Mouse (Mus musculus) heart, adult 8-10 months (tissue): Measurements from ENCODE around the gene 5730409E04Rik. TPM values are rescaled to one million over a fixed set of nuclear protein-coding genes. Genes with fewer than 3 reads are reported as not detected.
A peak's percentile ranks its signal among the peaks of the same experiment; 100 is the strongest.

Source experiments
- DNase-seq: peaks from one replicate; pipeline ENCODE4 v3.0.0; 2022; ENCODE audit warnings: low spot score
- total RNA-seq, 4 experiments: library from RNA; stranded (reverse); gene quantifications; 2 replicates each; pipeline ENCODE4 v1.2.4; 2022

The 5730409E04Rik gene
- total RNA-seq, result 10 to 100 TPM; 14.3 to 16.3 (median 15.3) TPM

- peak; percentile 78 for DNase-seq
These were observed at the start of gene 5730409E04Rik for GRCm38 (mm10) chr4:126609606-126610181. 5730409E04Rik (plus strand) TSS chr4:126609818.

- no peak for DNase-seq
These were observed 45.8 kb upstream of the 5730409E04Rik start for GRCm38 (mm10) chr4:126563798-126564197.

- no peak for DNase-seq
These were observed 42.4 kb upstream of the 5730409E04Rik start for GRCm38 (mm10) chr4:126567243-126567642.

DNA sequence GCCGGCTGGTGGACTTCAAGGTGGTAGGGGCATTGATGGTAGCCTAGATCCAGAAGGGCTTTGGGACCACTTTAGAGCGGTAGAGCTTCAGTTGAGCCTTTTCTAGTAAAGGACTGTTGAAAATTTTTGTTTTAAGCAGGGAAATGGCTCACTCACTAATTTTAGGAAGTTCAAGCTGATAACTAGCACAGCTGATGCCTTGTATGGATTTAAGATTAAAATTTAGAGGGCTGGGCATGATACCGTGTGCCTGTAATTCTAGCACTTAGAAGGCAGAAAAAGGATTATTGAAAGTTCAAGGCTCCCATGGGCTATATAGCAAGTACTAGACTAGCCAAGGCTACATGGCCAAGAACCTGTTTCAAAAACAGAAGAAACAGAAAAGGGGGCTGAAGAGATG is 39.8 kb upstream of the 5730409E04Rik start:
- no peak for DNase-seq

DNA sequence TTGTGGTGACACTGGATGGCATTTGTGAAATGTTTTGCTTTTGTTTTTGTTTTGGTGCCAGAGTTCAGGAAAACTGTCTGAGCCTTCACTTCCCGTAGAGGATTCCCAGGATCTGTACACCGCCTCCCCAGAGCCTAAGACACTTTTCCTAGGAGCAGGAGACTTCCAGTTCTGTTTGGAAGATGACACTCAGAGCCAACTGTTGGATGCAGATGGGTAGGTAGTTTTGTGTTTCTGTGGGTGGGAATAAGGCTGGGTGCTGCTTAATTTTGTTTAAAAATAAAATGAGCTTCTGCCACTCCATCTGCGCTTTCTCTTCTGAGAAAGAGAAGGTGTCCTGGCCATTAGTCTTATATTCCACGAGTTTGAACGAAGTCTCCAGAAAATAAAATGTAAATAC is 33.3 kb upstream of the 5730409E04Rik start:
- no peak for DNase-seq

DNA sequence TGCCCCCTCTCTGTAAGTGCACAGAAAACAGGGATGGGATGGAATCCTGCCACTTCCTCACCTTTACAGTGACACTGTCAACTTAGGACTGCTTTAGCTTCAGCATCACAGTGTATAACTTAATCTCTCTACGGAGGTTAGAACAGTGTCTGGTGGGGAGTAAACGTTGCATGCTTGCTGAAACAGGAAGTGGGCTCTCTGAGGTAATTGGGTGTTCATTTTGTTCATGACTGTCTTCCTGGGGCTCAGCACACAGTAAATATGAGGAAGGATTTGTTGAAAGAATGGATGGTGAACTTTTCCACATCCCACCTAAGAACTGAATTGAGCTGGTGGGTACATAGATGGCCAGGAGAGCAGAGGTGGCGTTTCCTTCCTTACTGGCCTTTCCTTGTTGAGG is 31.7 kb upstream of the 5730409E04Rik start:
- DNase-seq, result no peak

DNA sequence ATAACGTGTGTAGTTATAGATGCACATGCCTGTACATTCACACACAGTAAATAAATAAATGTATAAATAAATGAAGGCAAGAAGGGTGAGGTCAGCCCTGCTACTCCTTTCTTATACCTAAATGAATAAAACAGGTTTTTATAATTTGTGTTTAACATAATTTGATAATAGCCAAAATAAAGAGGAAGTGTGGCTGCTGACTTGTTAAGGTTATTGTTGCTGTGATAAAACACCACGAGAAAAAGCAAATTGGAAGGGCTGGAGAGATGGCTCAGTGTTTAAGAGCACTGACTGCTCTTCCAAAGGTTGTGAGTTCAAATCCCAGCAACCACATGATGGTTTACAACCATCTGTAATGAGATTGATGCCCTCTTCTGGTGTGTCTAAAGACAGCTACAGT is 30.5 kb upstream of the 5730409E04Rik start:
- DNase-seq, result no peak

- DNase-seq, result no peak
These were observed 23.9 kb upstream of the 5730409E04Rik start for GRCm38 (mm10) chr4:126585739-126586138.

DNA sequence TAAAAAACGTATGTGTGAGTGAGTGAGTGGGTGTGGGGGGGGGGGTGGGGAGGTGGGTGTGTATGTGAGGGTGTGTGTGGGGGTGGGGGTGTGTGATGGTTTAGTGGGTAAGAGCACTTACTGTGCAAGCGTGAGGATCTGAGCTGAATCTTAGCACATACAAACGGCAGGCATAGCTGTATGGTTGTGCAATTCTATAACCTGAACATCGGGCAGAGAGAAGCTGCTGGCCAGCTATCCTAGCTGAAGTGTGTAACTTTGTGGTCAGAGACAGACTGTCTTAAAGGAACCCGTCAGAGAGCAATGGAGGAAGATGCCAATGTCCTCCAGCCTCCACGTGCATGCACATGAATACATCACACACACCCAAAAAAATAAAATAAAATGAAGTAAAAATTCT is 17.6 kb upstream of the 5730409E04Rik start:
- DNase-seq, result no peak

- DNase-seq, result peak; percentile 20
These were observed 9.5 kb upstream of the 5730409E04Rik start for GRCm38 (mm10) chr4:126599971-126600754.

DNA sequence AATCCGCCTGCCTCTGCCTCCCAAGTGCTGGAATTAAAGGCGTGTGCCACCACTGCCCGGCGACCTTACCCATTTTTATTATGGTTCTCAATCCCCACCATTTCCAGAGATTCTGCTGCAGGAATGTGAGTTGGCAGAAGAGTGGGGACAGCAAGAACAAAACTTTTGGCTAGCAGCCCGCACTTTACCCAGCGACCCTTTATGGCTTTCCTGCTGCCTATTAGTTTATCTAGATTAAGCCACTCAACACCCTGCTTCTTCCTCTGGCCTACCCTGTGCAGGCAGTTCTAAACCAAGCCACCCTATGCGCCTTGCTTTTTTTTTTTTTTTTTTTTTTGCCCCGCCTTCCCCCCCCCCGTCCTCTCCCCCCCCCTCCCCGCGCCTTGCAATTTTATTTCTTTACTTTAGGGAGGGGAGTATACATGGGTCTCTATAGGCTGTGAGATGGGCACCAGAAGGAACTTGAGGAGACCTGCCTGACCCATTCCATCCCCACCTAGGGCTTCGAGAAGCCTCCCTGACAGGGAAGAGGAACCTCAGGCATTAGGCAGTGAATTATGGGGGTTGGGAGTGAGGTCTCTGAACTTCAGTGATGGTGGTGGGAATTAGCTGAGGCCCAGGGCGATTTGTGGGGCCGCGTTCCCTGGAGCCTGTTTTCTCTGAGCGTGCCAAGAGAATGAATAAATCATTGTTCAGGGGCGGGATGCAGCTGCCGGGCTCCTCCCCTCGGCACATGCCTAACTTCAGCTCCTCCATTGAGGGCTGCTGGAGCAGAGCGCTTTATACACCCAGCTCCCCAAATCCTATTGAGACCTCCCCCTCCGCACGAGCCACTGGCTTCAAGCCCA is 7.8 kb upstream of the 5730409E04Rik start:
- no peak for DNase-seq

DNA sequence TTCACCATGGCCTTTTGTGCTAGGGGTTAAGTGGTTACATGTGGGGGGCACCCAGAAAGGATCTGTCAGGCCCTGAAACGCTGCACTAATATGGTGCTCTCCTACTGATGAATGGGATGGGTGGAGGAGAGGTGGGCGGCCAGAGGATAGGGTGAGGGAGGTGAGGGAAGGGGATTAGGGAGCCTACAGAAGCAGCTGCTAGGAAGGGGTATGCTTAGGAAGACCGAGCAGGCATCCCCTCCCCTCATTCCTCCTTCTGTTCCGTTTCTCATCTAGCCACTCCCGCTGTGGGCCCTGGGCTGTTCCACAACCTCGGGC is 7.2 kb upstream of the 5730409E04Rik start:
- DNase-seq, result no peak

DNA sequence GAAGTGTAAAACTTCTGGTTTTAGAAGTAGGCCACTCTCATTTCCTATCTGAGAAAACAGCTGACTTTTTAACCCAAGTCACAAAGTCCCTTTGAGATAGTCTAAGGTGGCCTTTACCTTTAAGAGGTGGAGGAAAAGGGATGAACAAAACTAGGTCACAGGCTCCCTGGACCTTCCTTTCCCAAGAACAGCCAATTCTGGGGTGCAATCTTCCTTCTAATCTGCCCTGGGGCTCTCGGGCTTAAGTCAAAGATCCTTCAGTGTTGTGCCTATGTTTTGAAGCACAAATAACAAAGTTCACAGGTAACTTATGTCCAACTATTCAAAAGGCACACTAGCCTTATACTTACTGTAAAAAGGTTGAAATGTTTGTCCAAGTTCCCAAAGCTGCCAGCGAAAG is 5.5 kb upstream of the 5730409E04Rik start:
- no peak for DNase-seq

- DNase-seq, result no peak
These were observed 3.9 kb upstream of the 5730409E04Rik start for GRCm38 (mm10) chr4:126605751-126606150.

DNA sequence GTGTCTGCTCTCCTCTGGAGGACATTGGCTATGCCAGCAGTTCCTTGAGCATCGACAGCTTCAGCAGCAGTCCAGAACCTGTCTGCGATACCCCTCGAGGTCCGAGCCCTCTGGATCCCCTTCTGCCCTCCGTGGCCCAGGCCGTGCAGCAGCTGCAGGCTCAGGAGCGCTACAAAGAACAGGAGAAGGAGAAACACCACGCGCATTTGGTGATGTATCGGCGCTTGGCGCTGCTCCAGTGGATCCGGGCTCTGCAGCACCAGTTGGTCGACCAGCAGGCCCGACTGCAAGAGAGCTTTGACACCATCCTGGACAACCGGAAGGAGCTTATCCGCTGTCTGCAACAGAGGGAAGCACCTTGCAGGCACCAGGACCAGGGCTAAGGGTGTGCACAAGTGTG is 2.4 kb downstream of the 5730409E04Rik start:
- DNase-seq, result no peak

- DNase-seq, result no peak
These were observed 6.7 kb downstream of the 5730409E04Rik start for GRCm38 (mm10) chr4:126616312-126616711.

DNA sequence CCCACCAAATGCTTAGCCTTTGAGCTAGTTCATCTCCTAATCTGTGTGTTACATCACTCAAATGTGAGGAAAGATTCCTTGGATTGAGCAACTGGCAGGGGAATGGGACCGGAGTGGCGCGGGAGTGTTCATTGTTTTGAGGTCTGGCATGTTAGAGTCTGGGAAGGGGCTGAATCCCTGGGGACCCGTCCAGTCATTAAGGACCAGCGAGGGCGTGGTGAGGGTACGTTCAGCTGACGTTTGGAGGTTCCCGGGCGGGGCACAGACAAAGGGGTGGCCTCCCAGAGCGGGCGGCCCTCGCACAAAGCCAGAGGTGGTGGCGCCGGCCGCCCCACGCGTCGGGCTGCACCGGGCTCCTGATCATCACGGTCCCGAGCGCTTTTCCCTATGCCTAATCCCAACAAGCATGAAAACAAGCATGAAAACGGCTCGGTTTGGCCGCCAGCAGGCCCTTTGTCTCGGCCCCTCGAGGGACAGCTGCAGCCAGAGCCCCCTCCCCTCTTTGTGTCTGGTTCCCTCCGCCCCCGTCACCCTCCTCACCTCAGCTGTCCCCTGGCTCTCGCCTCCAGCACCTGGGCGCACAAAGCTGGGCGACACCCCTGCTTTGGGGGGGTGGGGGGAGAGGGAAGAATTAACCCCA is 10.2 kb downstream of the 5730409E04Rik start:
- no peak for DNase-seq

DNA sequence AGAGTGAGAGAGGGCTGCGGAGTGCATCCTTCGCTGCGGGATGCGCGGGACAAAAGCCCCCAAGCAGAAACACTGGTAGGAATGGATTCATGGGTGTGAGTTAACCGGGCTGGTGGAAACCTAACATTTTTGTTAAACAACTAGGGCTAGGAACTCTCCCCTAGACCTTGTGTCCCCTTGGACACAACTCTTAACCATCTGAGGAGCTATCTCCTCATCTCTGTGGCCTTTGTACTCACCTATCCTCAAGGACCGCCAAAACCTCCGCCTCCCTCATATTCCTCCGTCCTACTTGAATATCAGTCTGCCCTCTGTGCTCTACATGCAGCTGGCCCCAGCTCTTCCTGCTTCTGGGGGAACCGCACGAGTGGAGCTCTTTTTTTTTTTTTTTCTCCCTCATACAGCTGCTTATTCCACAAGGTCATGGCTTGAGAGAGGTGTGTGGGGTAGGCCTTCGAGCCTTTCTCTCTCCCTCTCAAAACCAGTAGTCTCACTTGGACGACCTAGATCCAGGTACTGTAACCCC is 10.8 kb downstream of the 5730409E04Rik start:
- no peak for DNase-seq

GRCm38 (mm10) chr4:126627021-126627681 is 17.5 kb downstream of the 5730409E04Rik start:
- DNase-seq, result no peak

GRCm38 (mm10) chr4:126631922-126632321 is 22.3 kb downstream of the 5730409E04Rik start:
- DNase-seq, result no peak

- no peak for DNase-seq
These were observed 23.1 kb downstream of the 5730409E04Rik start for GRCm38 (mm10) chr4:126632668-126633067.
